Mouse (Mus musculus): Measurements from ENCODE around the gene C2cd2.

The C2cd2 gene

GRCm38 (mm10) chr16:97815269-97815668 is 147.1 kb downstream of the C2cd2 start:
- DNase-seq (ENCODE audit: low read depth, low spot score), result no peak

- no peak for DNase-seq (ENCODE audit: low read depth, low spot score)
These were observed 148.3 kb downstream of the C2cd2 start for GRCm38 (mm10) chr16:97814060-97814459.

- no peak for DNase-seq (ENCODE audit: low read depth, low spot score)
These were observed 153.5 kb downstream of the C2cd2 start for GRCm38 (mm10) chr16:97808881-97809280.

GRCm38 (mm10) chr16:97805646-97806045 is 156.8 kb downstream of the C2cd2 start:
- no peak for DNase-seq (ENCODE audit: low read depth, low spot score)
